Mouse (Mus musculus) ovary, postnatal 10 days (tissue): ENCODE results near the gene Hid1.

ENCODE experiments used
- DNase-seq: peaks from one replicate; pipeline ENCODE4 v3.0.0; 2022; ENCODE audit warnings: low spot score

Hid1 gene

DNA sequence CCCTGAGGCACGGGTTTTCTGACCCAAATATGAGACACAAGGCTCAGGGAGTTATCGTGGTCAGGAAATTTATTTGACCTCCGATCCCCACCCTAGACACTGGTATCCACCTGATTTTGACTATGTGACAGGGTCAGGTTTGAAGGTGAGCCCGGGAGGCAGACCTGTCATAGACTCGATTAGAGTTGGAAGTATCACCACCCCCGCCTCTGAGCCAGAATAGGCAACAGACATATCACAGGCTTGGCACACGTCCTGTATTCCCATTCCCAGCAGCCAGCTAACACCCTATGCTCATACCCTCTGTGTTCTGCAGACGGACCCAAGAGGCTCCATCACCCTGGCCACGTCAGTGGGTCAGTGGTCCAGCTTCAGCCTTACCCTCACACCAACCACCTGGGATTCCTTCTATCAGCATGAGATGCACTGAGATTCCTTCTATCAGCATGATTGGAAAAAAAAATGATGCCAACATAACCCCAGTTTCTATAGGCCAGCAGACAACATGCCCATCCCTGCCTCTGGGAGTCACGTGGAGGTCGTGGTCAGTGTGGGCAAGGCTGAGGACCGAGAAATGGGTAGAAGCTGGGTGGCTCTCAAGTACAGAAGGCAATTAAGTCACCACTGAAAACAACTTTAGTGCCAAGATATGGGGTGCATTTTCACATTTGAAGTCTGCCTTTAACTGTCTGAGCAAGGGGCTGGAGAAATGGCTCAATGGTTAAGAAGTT lies 7.3 kb upstream of the Hid1 start:
- DNase-seq, result no peak

DNA sequence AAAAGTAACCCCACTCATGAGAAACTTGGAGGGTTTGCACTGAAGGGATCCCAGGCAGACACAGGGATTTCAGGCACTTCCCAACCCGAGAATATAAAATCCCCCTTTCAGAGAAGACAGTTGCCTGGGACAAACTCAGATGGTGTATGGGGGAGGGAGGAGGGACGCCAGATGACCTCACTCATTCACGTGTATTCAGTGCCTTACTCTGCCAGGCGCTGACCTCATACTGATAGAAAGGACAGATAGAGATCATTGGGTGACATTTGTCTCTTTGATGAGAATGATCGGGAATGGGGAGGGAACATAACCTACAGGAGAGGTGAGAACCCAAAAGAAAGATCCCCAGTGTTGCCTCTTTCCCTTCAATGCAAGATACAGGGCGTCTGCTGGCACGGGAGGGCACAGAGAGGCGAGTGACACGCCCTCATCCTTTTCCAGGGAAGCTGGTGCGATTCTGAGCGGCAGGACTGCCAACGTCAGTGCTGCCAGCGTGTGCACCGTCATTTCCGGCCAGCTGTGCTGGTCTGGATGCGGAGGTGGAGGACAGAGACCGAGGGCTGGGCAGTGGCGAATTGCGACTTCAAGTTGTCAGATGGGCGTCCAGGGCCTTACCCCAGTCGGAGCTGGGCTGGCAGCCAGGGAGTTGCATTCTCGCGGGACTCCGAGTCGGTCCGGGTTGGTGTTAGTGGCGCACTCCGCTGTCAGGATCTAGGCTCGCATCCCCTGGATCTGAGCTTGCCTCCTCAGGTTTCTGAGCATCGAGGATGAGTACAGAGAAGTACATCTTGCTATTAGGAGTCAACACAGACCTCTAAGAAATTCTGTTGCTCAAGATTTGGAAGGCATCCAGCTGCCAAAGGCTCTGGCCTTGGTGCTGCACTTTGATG lies 6.5 kb upstream of the Hid1 start:
- DNase-seq, result no peak

GRCm38 (mm10) chr11:115372737-115373136 lies 5.2 kb upstream of the Hid1 start:
- no peak for DNase-seq

DNA sequence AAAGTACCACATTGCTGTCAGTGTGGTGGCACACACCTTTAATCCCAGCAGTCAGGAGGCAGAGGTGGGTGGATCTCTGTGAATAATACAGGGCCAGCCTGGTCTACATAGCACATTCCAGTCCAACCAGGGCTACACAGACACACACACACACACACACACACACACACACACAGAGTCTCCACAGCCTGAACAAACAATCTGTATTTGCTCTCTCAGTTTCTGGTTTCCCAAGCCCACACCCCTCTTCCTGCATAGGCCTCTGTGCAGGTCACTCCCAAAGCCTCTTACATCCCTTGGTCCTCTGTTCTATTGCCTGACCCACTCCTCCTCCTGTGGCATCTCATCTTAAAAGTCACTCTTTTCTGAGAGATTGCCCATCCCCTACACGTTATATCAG lies 4.5 kb upstream of the Hid1 start:
- no peak for DNase-seq

GRCm38 (mm10) chr11:115371354-115371753 lies 3.8 kb upstream of the Hid1 start:
- DNase-seq, result no peak

GRCm38 (mm10) chr11:115370368-115370767 lies 2.8 kb upstream of the Hid1 start:
- no peak for DNase-seq

GRCm38 (mm10) chr11:115366706-115367394 lies 706 bp downstream of the Hid1 start:
- no peak for DNase-seq

DNA sequence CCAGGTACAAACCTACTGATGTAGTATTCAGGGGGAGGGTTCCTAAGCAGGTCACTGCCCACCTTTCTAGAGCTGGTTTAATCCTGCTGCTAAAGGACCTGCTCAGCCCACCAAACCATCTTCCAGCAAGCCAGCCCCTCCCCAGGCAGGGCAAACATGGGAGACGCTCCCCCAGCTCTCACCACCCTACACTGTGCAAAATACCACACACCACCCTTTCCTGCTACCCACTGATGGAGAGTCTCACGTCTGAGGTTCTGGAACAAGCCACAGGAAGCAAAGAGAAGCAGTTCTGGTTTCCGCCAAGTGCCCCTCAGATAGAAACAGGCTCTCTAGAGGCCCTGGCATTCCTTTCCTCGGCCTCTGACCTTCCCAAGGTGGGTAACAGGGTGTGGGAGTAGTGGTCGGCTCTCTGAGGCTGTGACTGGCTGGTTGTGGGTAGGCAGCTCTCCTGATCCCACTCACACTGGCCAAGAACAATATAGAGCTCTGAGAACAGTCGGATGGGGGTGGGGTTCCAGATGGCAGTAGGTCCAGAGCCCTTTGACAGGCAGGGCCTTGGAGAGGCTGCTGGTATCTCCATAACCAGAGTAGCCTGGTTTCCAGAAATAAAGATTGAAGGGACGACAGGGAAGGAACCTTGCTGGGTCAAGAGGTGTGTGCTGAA lies 1.4 kb downstream of the Hid1 start:
- no peak for DNase-seq

- DNase-seq, result no peak
Measured at GRCm38 (mm10) chr11:115364136-115364535, 3.4 kb downstream of the Hid1 start.

- no peak for DNase-seq
Measured at GRCm38 (mm10) chr11:115359726-115360125, 7.8 kb downstream of the Hid1 start.

DNA sequence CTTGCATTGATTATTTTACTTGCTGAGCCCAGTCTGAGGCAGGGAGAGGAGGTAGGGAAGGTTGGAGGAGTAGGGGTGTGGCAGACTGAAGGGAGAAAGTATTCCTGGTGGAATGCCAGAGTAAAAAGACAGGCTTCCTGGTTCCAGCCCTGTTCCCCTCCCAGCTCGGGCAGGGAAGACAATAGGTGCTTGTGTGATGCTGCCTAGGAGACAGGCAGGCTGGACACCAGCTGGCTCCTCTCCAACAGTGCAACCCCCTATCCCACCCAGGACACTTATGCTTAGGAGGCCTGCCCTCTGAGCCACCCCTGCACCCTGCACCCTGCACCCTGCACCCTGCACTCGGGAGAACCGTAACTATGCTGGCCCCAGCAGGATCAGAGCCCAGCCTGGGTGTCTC lies 8.3 kb downstream of the Hid1 start:
- DNase-seq, result no peak

DNA sequence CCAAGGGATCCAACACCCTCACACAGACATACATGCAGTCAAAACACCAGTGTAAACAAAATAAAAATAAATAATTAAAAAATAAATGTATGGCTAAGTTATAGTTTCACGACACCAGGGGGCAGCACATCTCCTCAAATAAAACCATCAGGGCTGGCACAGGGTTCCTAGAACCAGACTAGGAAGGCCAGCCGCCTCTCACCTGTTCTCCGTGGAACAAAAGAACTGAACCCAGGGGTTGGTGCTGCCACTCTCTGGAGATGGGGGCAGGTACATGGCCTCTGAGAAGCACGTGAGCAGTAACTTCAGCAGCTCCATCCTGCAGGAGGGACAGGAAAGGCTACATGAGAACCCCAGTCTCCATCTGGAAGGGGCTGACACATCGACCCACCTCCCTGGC lies 9.1 kb downstream of the Hid1 start:
- DNase-seq, result peak; percentile 52

GRCm38 (mm10) chr11:115354183-115354582 lies 13.4 kb downstream of the Hid1 start:
- DNase-seq, result no peak

DNA sequence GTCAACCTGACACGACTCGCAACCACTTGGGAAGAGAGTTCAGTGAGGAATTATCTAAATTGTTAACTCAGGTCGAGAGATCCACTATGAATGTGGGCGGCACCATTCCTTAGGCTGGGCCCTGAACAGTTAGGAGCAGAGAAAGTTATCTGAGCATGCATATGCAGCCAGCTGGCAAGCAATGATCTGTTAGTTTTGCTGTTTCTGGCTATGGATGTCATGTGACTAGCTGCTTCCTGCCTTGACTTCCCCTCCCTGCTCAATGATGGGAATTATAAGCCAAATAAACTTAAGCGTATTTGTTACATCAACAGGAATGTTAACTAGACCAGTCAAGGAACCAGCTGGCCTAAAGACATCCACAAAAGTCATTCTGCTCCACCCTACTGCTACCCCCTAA lies 14.2 kb downstream of the Hid1 start:
- no peak for DNase-seq

GRCm38 (mm10) chr11:115349976-115350375 lies 17.6 kb downstream of the Hid1 start:
- DNase-seq, result no peak

DNA sequence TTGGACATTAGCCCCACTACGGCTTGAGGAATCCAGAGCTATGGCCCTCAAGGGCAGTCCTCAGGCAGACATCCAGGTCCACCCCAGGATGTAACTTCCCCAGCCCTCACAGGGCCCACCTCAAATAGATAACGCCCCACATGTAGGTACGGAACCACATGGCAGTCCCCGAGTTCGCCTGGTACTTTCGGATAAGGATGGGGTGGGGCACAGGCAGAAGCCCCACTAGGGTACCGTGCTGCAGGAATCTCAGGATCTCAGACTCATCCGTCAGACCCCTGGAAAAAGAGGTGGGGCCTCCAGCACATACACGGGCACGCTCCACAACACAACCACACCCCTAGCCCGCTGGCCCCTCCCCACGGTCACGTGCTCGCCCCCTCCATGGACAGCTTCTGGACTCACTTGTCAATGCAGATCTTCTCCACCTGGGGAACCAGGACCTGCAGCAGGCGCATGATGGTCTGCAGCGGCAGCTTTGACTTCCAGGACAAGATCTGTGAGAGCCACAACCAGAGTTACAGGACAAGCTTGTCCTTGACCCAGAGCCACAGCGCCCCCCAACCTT lies 18.8 kb downstream of the Hid1 start:
- DNase-seq, result no peak

DNA sequence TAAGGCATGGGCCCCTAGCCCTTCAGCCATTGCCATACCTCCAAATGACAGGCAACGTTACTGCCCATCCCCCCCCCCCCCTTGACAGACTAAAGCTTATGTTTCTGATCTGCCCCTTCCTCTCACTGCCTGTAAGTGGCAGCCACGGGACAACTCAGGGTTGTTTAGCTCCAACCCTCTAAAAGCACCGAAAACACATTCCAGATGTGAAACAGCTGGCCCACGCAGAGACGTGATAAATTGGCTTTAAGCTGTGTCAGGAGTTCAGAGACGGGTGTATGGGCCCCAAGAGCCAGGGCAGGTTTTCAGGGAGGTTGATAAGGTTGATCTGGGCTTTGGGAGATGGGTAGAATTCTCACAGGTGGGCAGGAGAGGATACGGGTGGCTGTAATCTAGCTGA lies 22.0 kb downstream of the Hid1 start:
- no peak for DNase-seq

DNA sequence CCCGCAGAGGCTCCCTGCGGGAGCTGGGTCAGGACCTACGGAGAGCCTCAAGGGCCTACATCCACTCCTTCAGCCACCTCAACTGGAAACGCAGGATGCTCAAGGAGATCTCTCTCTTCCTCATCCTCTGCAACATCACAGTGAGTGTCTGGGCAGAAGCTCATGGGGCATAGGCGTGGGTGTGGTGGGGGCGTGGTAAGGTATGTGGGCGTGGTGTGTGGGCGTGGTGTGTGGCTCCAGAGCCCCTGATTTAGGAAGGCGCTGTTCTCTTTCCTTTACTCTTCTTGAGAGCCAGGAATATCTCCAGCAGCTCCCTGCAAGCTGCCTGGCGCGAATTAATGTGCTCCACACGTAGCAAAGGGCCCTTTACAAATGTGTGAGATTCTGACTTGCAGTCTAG lies 22.6 kb downstream of the Hid1 start:
- no peak for DNase-seq

DNA sequence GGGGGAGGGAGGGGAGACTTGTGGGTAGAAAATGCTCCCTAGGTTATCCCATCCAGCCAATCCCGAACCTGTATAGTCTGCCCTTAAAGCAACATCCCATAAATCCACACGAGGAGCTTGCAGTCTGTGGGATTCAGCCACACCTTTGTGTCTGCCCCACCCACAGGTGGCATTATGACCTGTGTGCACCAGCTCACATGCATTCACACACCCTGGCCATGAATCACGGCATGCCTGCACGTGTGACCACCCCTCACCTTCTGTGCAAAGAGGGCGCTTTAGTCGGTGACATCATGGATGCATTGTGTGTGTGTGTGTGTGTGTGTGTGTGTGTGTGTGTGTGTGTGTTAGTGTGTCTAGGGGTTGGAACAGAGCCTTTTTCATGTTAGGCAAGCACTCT lies 25.7 kb downstream of the Hid1 start:
- DNase-seq, result no peak

DNA sequence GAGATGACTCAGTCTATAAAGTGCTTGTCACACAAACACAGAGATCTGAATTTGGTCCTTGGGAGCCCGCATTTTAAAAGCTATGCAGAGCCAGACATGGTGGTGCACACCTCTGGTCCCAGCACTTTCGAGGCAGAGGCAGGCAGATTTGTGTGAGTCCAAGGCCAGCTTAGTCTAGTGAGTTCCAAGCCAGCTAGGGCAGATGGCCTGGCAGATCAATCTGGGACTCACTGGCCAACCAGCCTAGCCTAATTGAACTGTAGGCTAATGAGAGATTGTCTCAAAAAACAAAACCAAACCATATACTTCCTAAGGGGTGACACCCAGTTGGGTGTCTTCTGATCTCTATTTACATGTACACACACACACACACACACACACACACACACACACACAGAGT lies 26.3 kb downstream of the Hid1 start:
- no peak for DNase-seq

DNA sequence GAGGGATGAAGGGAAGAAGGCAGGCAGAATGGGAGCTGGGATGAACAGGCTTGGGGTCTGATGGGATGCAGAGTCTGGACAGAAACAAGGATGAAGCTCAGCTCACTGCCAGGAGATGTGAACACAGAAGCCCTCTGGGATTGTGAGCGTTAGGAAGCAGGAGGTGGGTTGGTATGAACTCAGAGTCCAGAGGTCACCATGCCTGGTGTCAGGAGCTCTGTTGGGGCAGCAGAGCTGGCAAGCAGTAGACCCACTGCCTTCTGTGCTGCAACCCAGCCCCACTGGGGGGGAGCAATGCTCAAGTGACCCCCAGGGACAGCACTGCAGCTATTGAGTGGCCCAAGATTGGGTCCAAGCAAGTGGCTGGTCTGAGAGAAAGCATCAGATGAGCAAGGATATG lies 29.7 kb downstream of the Hid1 start:
- no peak for DNase-seq

- no peak for DNase-seq
Measured at GRCm38 (mm10) chr11:115337350-115337749, 30.2 kb downstream of the Hid1 start.
